Mouse (Mus musculus) regulatory T cell (primary cell): ENCODE results near the gene Nos3.

Experiments used
- in situ Hi-C: fragments of 300-600 bp; cut with MboI, MseI; formaldehyde crosslinking; loops from one replicate; pipeline ENCODE4 v1.15.1; 2025; ENCODE audit warnings: high pct_unique_total_duplicates

Nos3 gene

DNA sequence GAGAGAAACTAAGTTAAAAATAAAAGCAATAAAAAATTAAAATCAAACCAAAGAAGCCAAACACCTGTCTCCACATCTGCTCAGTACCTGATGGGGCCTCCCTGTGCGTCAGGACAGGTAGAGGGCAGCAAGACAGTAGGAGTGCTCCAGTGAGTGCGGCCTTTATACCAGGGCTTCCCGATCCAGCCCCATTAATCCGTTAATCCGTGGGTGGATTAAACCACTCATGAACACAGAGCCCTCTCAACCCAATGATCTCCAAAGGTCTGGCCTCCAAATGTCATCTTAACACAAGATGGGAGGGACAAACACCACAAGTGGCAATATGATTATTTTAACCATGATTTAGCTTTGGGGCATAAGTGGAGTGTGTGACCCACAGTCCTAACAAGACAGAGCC, 9.2 kb downstream of the Nos3 start:
- in situ Hi-C loops = loop anchor here (10.0 kb wide), 1 partner anchor 509 kb away; no protein-coding TSS in a partner anchor

DNA sequence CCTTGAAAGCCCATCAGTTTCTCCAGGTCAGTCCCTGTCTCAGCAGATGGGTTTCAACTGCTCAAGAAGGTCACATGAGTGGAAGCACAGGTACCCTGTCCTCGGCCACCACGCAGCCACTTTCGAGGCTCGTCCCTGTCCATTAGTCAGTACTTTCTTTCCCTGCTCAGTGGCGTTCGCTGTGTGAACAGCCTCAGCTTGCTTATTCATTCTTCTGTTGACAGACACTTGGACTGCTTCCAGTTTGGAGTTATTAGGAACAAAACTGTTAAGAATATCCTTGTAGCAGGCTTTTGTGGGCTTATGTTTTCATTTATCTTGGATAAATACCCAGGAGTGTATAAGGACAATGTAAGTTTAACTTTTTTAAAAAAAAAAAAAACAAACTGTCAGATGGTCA, 9.6 kb downstream of the Nos3 start:
- in situ Hi-C loops = loop anchor here (10.0 kb wide), 1 partner anchor 509 kb away; no protein-coding TSS in a partner anchor

DNA sequence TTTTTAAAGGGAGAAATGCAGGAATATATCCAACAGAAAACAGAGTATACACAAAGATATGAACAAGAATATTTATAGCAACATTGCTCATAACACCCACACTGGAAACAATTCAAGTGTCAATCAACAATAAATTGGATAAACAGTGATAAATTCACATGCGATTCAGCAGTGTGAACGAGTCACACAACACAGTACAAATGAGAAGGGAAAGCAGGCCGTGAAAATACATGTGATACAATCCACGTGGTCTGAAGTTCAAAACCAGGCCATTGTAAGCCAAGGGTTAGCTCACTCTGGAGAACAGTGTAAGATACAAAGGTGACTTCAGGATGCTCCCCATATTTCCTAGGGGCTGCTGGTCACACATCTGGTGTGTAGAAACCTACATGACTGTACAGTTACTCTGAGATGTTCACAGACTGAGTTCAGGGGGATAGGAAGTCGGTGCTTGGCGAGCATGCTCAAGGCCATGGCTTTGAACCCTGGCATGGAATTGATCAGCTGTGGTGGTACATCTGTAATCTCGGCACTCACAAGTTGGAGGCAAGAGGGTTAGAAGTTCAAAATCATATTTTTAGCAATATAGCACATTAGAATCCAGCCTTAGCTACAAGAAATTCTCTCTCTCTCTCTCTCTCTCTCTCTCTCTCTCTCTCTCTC, 10.2 kb downstream of the Nos3 start:
- in situ Hi-C loops = loop anchor here (10.0 kb wide), 1 partner anchor 510 kb away; no protein-coding TSS in a partner anchor

DNA sequence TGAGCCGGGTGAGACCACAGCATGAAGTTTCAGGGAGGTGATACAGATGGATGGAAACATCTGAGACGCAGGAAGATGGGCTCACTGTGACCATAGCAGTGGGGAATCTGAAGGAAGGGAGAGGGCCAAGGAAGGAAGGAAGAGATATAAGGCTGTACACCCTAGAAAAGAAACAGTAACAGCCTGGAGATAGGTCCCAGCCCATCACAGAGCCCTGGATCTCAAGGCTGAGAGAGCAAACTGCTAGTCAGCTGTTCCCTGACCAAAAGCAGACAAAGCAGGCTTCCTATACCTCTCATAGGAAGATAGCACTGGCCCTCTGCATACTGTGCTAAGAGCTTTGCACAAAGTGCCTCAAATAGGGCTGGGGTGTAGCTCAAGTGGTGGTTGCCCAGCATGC, 14.1 kb downstream of the Nos3 start:
- in situ Hi-C loops = loop anchor here (10.0 kb wide), 1 partner anchor 514 kb away; no protein-coding TSS in a partner anchor

DNA sequence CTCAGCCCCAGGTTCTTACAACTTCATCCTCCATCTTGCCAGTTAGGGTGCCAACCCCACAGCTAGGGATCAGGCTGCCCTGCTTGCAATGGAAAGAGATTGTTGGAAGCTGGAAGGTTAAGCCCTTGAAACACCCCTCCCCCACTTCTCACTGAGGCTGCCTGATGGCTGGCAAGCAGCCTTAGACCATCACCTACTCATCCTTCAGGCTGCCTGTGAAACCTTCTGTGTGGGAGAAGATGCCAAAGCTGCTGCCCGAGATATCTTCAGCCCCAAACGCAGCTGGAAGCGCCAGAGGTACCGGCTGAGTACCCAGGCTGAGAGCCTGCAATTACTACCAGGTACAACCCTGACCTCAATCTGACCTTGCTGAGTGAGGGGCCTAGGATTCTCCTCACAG, 14.9 kb downstream of the Nos3 start:
- in situ Hi-C loops = loop anchor here (10.0 kb wide), 1 partner anchor 515 kb away; no protein-coding TSS in a partner anchor

DNA sequence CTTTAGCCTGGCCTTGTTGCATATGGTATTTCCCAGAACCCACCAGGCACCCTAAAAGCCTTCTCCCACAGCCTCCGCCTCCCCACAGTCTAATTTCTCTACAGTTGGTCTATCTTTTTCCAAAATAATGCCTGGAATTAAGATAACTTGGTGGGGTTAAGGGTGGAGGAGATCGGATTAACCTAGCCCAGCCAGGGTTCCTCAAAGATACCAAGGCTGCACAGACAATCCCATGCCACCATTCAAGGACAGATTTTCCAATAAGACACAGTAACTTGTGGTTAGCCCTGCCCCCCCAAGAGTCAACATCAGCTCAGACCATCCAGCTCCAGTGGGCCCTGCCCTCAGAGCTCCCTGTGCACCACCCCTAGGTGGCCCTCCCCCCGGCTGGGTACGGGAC, 15.9 kb downstream of the Nos3 start:
- in situ Hi-C loops = no loop called here

DNA sequence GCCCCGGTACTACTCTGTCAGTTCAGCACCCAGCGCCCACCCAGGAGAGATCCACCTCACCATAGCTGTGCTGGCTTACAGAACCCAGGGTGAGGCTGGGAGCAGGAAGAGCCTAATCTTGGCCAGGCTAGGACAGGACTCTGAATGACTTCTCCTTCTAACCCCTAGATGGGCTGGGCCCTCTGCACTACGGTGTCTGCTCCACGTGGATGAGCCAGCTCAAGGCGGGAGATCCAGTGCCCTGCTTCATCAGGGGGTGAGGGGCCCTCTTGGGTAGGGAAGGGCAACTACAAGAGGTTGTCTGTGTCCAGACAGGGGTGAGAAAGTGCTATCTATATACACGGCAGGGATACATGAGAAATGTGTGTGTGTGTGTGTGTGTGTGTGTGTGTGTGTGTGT, 16.9 kb downstream of the Nos3 start:
- in situ Hi-C loops = no loop called here

DNA sequence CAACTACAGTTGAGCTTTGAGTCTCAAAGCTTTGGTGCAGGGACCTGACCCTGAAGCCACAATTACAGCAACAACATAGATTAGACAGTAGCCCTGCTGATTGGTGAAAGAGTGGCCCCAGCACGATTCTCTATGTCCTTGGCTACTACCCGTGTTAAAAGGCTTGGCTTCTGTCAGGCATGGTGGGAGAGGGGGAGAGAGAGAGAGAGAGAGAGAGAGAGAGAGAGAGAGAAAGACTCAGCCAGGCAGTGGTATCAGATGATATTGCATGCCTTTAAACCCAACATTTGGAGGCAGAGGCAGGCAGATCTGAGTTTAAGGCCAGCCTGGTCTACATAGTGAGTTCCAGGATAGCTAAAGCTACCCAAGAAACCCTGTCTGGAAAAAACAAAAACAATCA, 17.4 kb downstream of the Nos3 start:
- in situ Hi-C loops = no loop called here

DNA sequence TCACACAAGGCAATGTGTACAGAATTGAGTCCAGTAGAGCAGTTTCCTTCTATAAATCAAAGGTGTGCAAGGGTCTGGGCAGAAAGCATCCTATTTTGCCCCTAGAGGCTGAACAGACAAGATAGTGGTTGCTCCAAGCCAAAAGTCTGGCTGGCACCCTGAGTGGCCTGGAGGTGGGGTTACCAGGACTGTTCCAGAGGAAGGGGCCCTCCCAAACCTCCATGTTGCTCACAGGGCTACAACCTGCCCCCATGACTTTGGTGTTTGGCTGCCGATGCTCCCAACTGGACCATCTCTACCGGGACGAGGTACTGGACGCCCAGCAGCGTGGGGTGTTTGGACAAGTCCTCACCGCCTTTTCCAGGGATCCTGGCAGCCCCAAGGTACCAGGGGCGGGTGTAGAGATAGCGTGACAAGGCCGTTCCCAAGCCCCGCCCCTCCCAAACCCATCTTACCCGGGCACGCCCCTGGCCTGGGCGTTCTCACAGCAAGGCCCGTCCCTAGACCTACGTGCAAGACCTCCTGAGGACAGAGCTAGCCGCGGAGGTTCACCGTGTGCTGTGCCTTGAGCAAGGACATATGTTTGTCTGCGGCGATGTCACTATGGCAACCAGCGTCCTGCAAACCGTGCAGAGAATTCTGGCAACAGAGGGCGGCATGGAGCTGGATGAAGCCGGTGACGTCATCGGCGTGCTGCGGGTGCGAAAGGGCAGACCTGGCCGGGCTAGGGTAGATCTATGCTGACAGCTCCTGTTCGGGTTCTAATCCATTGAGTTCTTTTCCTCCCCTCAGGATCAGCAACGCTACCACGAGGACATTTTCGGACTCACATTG, 18.6 kb downstream of the Nos3 start:
- in situ Hi-C loops = no loop called here

DNA sequence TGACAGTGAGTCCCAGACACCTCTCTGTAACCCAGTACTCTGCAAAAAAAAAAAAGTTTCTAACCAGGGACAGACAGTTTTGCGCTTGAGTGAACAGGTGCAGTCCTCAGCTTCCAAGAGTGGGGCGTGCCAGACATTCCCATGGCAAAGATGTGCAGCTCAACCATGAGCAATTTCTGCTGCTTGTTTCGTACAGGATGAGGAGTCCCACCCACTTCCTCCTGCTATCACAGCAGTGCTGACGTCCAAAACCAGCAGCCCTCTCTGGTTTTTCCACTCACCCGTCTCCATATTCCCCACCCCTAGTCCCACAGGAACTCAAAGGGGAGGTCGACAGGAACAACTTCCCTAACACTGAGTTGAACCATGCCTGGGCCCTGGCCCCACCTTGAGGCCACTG, 19.8 kb downstream of the Nos3 start:
- in situ Hi-C loops = no loop called here

DNA sequence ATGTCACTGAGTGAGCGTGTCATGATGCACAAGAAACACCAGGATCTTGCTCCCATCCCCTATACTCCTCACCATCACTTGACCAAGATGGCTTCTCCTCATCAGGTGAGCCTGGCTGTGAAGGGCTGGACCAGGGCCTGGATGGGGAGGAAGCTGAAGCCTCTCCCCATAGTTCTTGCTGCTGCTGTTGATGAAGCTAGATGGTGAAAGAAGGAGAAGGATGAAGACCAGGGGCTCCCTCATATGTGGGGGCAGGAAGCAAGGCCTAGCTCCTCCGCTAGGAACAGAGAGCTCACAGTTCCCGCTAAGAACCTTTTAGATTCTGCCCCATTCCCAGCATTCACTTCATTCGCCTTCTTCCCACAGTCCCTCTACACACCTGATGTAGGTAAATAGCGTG, 20.8 kb downstream of the Nos3 start:
- in situ Hi-C loops = no loop called here

DNA sequence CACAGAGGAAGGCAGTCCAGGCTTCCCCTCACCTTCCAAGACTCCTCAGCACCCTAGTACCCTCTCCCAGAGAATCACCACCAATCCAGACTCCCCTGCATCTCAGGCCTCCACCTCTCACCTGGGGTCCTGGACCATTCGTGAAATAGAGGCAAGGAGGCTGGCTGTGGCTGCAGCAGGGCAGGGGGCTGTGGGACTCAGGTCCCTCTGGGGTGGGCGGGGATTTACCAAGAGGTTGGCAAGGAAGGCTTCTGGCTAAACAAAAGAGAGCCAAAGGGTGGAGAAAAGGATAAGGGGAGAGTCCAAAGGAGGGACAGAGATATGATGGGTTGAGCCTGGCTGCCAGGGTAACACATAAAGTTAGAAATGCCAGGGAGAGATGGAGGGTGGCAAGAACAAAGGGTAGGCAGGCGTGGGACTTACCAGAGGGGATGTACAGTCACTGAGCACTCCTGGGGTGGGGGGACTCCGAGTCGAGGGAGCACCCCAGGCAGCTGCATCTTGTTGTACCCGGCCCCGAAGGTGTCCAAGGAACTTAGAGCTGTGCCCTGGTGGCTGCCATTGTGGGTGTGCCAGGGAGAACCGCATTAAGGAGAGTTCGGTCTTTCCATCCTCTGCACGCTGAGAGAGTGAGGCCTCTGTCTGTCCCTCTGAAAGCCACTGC, 21.4 kb downstream of the Nos3 start:
- in situ Hi-C loops = no loop called here

DNA sequence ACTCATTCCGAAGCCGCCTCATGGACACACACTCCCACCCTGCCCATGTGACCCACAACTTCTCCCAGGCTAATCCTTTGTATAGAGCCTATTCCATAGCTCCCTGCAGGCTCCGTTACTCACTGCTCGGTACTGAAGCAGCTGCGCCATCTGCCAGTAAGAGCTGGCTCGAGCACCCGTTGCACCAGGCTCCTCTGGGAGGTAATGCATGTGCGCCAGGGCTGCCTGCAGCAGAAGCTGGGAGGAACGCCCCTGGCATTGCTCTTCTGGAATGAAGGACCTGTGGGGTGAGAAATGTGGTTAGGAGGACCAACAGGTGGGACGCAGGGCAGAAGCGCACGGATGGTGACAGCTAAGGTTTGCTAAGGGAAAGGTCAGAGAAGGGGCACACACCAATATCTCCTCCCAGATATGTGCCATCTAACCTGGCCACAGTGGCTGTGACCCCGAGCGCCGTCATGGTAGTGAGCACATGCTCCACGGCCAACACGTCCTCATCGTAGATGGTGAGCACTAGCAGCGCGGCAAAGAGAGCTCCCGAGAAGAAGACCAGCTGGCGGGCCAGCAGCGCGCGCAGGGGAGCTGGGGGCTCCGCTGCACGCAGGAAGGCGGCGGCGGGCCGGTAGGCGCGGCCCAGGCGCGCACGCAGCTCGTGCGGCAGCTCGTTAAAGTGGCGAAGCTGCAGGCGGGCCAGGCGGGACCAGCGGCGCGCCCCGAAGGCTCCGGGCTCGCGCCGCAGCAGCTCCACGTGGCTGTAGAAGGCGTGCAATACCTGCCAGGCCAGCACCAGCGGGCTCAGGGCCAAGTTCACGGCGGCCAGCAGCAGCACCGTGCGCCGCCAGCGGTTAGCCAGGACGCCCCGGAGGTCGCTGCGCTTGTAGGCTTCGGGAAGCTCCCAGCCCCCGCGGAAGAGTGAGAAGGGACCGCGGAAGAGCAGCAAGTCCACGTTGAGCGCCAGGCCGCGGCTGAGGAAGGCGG, 22.9 kb downstream of the Nos3 start:
- in situ Hi-C loops = no loop called here

DNA sequence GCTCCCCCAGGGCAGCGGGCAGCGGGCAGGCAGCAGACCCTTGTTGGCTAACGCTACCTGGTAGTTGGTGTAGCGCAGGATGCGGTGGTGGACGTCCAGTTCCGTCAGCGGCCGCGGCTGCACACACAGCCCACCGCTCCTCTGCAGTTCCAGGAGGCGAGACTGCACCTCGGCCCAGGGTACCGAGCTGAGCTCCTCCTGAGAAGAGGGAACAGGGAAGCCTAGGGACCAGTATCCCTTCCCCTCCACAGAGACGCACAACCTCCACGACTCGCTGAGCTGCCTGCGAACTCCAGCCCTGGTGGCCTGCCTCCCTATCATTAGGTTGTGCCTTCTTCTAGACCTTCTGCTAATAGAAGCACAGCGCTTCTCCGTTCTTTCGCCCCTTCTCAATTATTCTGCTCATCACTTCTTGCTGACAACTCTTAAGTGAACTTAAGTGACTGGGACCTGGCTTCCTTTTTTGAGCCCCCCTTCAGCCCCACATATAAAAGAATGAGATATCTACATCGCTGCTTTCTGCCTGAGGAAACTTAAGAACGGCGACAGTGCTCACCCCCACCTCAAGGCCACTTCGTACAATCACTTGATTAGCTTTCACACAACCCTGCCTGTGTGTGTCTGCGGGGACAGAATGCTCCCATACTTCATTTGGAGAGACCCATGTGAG, 23.8 kb downstream of the Nos3 start:
- in situ Hi-C loops = no loop called here

DNA sequence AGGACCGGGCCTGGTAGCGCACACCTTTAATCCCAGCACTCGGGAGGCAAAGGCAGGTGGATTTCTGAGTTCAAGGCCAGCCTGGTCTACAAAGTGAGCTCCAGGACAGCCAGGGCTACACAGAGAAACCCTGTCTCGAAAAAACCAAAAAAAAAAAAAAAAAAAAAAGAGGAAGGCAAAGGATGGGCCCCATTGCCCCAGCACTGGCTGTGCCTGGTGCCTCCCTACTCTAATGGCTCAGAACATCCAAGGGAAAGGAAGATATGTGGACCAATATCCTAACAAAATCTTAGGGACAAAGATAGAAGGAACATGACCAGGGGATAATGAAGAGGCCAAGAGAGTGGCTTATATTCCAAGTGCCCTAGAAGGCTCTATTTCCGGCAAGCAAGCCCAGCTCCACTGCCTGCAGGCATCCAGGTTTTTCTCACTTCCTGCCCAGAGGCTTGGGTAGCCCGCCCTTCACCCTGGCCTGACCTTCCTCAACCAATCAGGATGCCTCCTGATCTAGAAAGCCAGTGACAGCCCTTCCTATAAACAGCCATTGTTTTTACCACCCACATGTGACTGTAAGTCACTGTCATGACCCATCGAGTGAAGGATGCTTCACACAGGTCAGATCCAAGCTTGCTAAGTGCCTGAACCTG, 24.5 kb downstream of the Nos3 start:
- in situ Hi-C loops = no loop called here

DNA sequence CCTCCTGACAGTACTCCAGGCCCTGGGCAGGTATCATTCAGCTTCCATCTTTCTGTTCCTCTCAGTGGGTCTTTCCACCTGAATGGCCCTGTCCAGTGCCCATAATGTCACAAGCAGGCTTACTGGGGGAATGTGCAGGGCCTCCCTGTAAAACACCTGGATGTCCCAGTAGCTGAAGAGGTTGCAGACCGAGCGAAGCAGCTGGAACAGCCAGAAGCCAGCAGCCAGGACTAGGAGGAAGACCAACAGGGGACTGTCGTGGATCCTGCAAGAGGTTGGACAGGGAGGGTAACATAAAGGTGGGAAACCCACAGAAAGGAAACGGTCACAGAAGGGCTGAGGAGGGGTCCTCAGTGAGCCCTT, 25.0 kb downstream of the Nos3 start:
- in situ Hi-C loops = loop anchor here (10.0 kb wide), 2 partner anchors 295 to 595 kb away; partner anchors contain the start of gene Nub1

DNA sequence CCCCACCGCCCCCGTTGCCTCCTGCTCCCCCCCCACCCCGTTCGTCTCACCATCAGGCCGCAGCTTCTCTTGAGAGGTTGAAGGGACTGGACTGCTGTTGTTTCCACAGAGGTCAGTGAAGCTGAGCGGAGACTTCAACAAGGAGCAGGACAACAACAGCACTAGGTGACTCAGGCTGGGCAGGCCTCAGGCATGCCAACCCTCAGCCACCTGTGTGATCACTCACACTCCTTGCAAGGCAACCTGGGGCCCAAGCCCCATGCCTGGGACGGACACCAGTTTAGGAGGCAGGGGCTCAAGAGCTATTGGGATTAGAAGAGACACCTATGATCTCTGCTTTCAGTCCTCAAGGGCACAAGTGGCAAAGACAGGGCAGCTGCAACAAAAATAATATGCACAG, 27.3 kb downstream of the Nos3 start, which contains the start of gene Atg9b:
Gene Atg9b (minus strand): TSS at position 280 of the 400 bp plus-strand sequence.
- in situ Hi-C loops = loop anchor here (10.0 kb wide), 2 partner anchors 293 to 597 kb away; partner anchors contain the start of gene Nub1

DNA sequence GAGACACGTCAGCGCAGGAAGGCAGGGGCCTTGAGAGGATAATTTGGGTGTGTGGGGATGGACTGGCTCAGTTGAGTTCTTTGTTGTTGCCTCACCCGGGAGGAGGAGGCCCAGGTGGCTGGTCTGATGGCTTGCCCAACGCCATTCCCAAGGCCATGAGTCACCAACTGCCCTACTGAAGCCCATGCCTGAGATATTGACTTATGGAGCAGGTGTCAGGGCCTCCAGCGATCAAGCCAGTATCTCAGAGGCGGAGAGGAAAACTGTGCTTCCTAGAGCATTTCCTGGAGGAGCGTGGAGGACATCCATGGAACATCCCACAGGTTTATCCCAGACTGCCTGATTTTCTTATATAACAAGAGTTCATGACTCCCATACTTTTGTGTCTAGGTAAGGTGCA, 28.1 kb downstream of the Nos3 start:
- in situ Hi-C loops = loop anchor here (10.0 kb wide), 2 partner anchors 292 to 598 kb away; partner anchors contain the start of gene Nub1

DNA sequence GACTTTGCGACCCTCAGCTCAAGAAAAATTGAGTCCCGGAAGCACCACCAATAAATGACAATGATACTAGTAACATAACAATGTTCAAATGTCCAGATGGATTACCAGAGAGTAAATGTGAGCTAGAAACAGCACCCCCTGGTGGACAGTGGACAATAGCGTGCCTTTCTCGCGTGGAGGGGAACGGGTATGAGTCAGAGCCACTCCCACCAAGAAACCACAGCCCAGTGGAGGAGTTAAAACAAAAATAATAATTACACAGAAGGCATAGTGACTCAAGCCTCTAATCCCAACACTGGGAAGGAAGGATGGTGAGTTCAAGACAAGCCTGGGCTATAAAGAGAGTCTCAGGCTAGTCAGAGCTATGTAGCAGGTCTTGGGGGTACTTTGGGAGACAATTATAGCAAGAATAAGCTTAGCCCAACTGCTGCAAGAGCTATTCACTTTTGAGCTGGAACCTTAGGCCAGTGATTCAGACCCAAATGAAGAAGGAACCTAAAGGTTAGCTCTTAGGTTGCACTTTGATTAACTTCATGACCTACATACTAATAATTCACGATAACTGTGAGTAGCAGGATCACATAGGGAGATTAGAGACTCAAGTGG, 28.9 kb downstream of the Nos3 start, which contains the start of gene Abcb8:
Gene Abcb8 (plus strand): TSS at position 272 of the 606 bp plus-strand sequence.
- in situ Hi-C loops = loop anchor here (10.0 kb wide), 2 partner anchors 291 to 599 kb away; partner anchors contain the start of gene Nub1
